Mouse (Mus musculus) embryonic facial prominence, embryonic 12.5 days (tissue): ENCODE results near the gene 1810046K07Rik. TPM values are rescaled to one million over a fixed set of nuclear protein-coding genes. Genes with fewer than 3 reads are reported as not detected.

ENCODE experiments used
- ATAC-seq: fragments of 200-750 bp; cut with Nextera tagmentation; 2 replicates; pipeline ENCODE4 v1.8.0; 2017; ENCODE audit not compliant: insufficient number of reproducible peaks, insufficient read depth, low FRiP score, low TSS enrichment
- H3K27ac ChIP-seq: fragments of 300-500 bp; sonication (generic); 2 replicates; pipeline ENCODE4 v1.5.1; 2016; ENCODE audit warnings: mild to moderate bottlenecking
- H3K27me3 ChIP-seq: fragments of 300-500 bp; sonication (generic); 2 replicates; pipeline ENCODE4 v1.6.1; 2016; ENCODE audit warnings: mild to moderate bottlenecking, moderate library complexity
- H3K36me3 ChIP-seq: fragments of 300-500 bp; sonication (generic); 2 replicates; pipeline ENCODE4 v1.6.1; 2016; ENCODE audit warnings: mild to moderate bottlenecking
- H3K4me1 ChIP-seq: fragments of 300-500 bp; sonication (generic); 2 replicates; pipeline ENCODE4 v1.6.1; 2016
- H3K4me2 ChIP-seq: fragments of 300-500 bp; sonication (generic); replicated peaks from 2 replicates; pipeline ENCODE4 v1.6.1; 2016; ENCODE audit warnings: mild to moderate bottlenecking, moderate library complexity
- H3K4me3 ChIP-seq: fragments of 300-500 bp; sonication (generic); 2 replicates; pipeline ENCODE4 v1.5.1; 2016; ENCODE audit warnings: mild to moderate bottlenecking
- H3K9ac ChIP-seq: fragments of 300-500 bp; sonication (generic); 2 replicates; pipeline ENCODE4 v1.6.1; 2016; ENCODE audit warnings: mild to moderate bottlenecking, moderate library complexity
- H3K9me3 ChIP-seq: fragments of 300-500 bp; sonication (generic); 2 replicates; pipeline ENCODE4 v1.6.1; 2016; ENCODE audit warnings: mild to moderate bottlenecking, moderate library complexity
- WGBS: fragments of 180-500 bp; shearing (Covaris S2); methylation state at CpG from one replicate; pipeline ENCODE4 v1.1.7; 2016; 5-methylcytosine and 5-hydroxymethylcytosine counted together
- polyA plus RNA-seq: library from polyadenylated mRNA; unstranded; fragments of >200 nt; fragmentation: Nextera tagmentation; extraction: Ambion mirVana; gene quantifications from 2 replicates; pipeline ENCODE4 v1.2.1, GENCODE M21; 2016

Gene 1810046K07Rik
- polyA plus RNA-seq, 1 experiment from 2014 or later: not detected

GRCm38 (mm10) chr9:51293541-51293940 is 35.2 kb downstream of the 1810046K07Rik start:
- Histone ChIP-seq H3K27me3 (no peaks in the 10 kb centered on the region), H3K27ac (no peak overlapping the region), H3K36me3 (no peaks in the 10 kb centered on the region), H3K4me1 (no peaks in the 10 kb centered on the region), H3K4me3 (no peak overlapping the region), H3K4me2 (no peak overlapping the region), H3K9me3 (no peaks in the 10 kb centered on the region), H3K9ac (no peak overlapping the region)
- no peak for ATAC-seq
- WGBS: 73% methylated on average over 8 of the region's 8 CpGs

GRCm38 (mm10) chr9:51292674-51293073 is 36.0 kb downstream of the 1810046K07Rik start:
- H3K36me3 ChIP-seq: no peaks in the 10 kb centered on the region
- 34% methylated on average over 4 of the region's 4 CpGs for WGBS
- H3K27me3 ChIP-seq: no peaks in the 10 kb centered on the region
- H3K4me2 ChIP-seq: no peak overlapping the region
- H3K9ac ChIP-seq: no peak overlapping the region
- no peaks in the 10 kb centered on the region for H3K9me3 ChIP-seq
- H3K4me1 ChIP-seq: no peaks in the 10 kb centered on the region
- no peak for ATAC-seq
- H3K27ac ChIP-seq: no peak overlapping the region
- H3K4me3 ChIP-seq: no peak overlapping the region

DNA sequence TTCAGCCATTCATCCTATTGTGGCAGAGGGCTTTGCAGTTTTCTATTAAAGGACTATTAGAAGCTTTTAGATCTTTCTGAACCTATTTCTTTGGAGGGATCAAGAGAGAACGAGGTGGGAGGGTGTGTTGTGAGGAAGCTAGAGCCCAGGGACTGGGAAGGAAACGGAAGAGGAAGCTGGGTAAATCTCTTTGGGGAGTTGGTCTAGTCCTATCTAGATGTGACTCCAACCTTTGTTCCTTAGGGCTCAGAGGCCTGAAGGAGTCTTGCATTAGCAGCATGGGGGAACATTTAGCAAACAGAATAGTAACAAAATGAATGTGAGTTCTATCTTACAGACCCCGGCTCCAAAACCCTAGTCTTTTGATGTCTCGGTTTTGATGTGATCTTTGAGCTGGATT is 37.7 kb downstream of the 1810046K07Rik start:
- Histone ChIP-seq H3K27me3 (no peaks in the 10 kb centered on the region), H3K4me3 (no peak overlapping the region), H3K9ac (no peak overlapping the region), H3K4me2 (no peak overlapping the region), H3K4me1 (no peaks in the 10 kb centered on the region), H3K9me3 (no peaks in the 10 kb centered on the region), H3K36me3 (no peaks in the 10 kb centered on the region), H3K27ac (no peak overlapping the region)
- WGBS: 81% methylated on average over 4 of the region's 4 CpGs
- ATAC-seq: no peak

DNA sequence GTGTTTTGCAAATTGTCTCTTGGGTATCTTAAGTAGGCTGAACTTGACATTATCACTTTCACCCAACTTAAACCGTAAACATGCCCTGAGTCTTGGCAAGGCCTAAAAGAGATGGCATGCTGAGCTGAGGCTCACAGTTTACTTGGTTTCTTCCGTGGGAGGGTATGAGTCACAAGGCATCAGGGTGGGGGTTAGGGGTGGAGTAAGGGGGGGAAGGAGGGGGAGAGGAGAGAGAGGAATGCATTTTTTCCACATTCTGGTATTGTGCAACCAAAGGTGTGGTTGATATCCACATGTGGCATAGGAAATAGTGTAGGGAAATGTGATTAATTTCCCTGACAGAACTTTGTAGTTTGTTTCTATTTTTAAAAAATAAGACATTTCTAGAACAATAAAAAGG is 42.6 kb downstream of the 1810046K07Rik start:
- Histone ChIP-seq H3K4me3 (no peak overlapping the region), H3K27me3 (no peaks in the 10 kb centered on the region), H3K4me2 (no peak overlapping the region), H3K36me3 (no peaks in the 10 kb centered on the region), H3K27ac (no peak overlapping the region), H3K9me3 (no peaks in the 10 kb centered on the region), H3K9ac (no peak overlapping the region), H3K4me1 (no peaks in the 10 kb centered on the region)
- ATAC-seq: no peak
- 49% methylated on average over 2 of the region's 2 CpGs for WGBS

DNA sequence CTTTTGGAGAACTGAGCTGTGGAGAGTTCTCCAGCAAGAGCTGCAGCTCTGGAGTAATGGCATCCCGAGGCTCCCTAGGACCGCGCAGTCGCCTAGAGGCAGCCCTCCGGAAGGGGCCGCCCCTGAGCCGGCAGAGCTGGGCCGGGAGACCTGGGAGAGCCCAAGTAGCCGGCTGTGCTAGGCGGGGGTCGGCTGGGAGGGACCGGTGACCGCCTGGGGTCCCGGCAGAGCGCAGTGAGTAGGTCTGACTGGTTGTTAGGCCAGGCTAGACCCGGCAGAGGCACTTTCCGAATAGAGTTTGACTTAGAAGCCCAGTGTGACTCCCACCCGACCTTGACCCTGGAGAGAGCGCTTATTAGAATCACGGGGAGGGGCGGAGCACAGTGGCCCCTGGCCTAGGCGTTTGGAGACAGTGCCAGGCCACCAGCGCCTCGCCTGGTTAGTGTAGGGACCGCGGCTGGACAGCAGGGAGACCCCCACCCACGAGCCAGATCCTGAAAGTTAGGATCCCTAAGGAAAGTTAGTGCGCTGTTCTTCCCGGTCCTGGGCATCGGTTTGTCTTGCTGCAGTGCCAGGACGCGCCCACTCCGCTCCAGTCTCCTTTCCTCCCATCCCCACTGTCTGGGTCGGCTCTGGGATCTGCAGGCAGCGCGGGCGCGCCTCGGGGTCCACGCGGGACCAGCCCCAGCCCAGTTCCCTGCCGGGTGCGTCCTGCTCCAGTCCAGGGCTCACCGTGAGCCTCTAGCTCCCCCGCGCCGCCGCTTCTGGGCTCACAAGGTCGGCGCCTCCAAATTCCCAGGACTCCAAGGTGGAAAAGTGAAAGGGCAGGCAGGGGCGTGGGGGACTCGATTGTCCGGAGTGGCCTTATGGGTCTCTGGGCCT is 50.0 kb downstream of the 1810046K07Rik start, which contains the start of gene Colca2:
Gene Colca2 (minus strand): TSS at position 70 of the 882 bp plus-strand sequence.
- H3K27me3 ChIP-seq: peaks cover 15% of the 10 kb centered on the region
- peak within 1 kb of the TSS; percentile 85 for H3K4me2 ChIP-seq
- peak within 1 kb of the TSS; percentile 70; the same call in 1 of the 2 replicates for H3K27ac ChIP-seq
- ATAC-seq: peak; percentile 96
- peak within 1 kb of the TSS; percentile 56 for H3K9ac ChIP-seq
- H3K9me3 ChIP-seq: no peaks in the 10 kb centered on the region
- under 1% methylated on average over 53 of the region's 53 CpGs for WGBS
- H3K36me3 ChIP-seq: no peaks in the 10 kb centered on the region
- peaks cover 4% of the 10 kb centered on the region; the same call in 1 of the 2 replicates for H3K4me1 ChIP-seq
- peak within 1 kb of the TSS; percentile 56 for H3K4me3 ChIP-seq

DNA sequence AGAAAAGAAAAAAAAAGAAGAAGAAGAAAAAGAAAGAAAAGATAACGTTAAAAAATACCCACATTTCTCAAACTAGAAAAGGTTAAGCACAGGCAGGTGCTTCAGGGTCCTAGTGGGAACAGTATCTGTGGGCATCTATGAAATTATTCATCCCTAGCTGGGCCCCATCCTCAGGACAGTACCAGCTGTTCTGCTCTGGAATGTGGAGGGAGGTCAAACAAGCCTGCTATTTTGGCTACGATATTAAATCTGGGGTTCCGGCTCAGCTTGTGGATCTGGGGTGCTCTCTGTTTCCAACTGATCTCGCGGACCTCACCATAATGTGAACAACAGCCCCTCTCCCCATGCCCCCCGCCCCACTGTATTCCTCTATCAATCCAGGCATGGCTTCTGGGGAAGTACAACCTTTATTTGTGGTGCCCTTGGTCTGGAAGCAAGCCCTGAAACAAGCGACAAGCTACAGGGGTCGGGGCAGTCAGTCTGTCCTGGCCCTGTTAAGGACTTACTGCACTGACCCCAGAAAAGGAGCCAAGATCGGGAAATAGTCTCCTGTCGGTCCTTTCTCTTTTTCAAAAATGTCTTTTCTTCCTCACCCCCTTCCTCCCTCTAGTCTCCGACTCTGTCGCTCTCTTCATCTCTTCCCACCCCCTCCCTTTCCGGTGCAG is 50.8 kb downstream of the 1810046K07Rik start:
- H3K27ac ChIP-seq: peak overlapping the region; percentile 70; the same call in 1 of the 2 replicates
- 14% methylated on average over 13 of the region's 13 CpGs for WGBS

DNA sequence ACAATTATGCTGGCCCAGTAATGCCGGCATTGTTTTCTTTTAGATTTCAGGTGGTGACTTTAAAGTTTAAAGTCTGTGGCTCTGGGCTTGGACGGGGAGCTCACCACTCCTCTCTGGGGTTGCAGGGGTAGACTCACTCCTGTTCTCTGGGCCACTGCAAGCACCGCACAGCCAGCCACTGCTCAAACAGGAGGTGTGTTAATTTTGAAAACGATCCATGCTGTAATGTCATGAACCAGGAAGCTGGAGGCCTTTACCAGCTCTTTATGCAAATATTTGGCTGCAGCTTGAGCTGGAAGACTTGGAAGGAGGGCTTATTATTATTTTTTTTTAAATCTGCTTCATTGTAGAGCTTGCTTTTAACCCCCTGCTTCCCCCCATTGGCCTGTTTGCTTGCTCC is 54.0 kb downstream of the 1810046K07Rik start:
- Histone ChIP-seq H3K27me3 (peaks cover 6% of the 10 kb centered on the region; the same call in 1 of the 2 replicates), H3K27ac (no peak overlapping the region), H3K4me3 (no peak overlapping the region), H3K4me1 (peaks cover 4% of the 10 kb centered on the region; the same call in 1 of the 2 replicates), H3K9me3 (no peaks in the 10 kb centered on the region), H3K4me2 (no peak overlapping the region), H3K36me3 (no peaks in the 10 kb centered on the region), H3K9ac (no peak overlapping the region)
- WGBS: 25% methylated on average over 4 of the region's 4 CpGs
- ATAC-seq: no peak

More for the DNA sequence above, 50.8 kb downstream of the 1810046K07Rik start:
- ATAC-seq: peak; percentile 9; the same call in 1 of the 2 replicates
- peak overlapping the region; percentile 56 for H3K4me3 ChIP-seq
- peaks cover 4% of the 10 kb centered on the region; the same call in 1 of the 2 replicates for H3K4me1 ChIP-seq
- peak overlapping the region; percentile 85 for H3K4me2 ChIP-seq
- H3K36me3 ChIP-seq: no peaks in the 10 kb centered on the region
- H3K27me3 ChIP-seq: peaks cover 15% of the 10 kb centered on the region
- H3K9ac ChIP-seq: peak overlapping the region; percentile 56
- H3K9me3 ChIP-seq: no peaks in the 10 kb centered on the region

GRCm38 (mm10) chr9:51273581-51274154 is 55.0 kb downstream of the 1810046K07Rik start:
- Histone ChIP-seq H3K4me1 (peaks cover 4% of the 10 kb centered on the region; the same call in 1 of the 2 replicates), H3K9me3 (no peaks in the 10 kb centered on the region), H3K9ac (no peak overlapping the region), H3K4me2 (no peak overlapping the region), H3K4me3 (no peak overlapping the region), H3K27me3 (no peaks in the 10 kb centered on the region), H3K36me3 (no peaks in the 10 kb centered on the region), H3K27ac (no peak overlapping the region)
- no peak for ATAC-seq
- WGBS: 70% methylated on average over 9 of the region's 9 CpGs

DNA sequence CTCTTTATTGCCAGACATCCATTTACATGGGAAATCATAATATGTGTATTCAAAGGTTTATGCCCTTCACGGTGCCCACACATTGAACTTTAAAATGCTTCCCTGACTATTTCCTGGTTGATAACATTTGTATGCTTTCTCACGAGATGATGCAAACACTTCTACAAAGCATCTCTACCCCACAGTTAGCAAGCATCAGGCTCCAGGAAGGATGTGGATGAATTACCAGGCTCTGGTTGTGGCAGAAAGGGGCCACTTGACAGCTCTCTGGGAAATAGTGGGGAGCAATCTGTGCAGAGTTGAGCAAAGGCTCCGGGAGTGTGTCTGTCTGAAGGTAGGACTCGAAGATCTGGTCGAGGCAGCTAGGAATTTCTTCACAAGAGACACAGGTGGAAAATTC is 56.6 kb downstream of the 1810046K07Rik start:
- Histone ChIP-seq H3K4me1 (no peaks in the 10 kb centered on the region), H3K9me3 (no peaks in the 10 kb centered on the region), H3K4me2 (no peak overlapping the region), H3K4me3 (no peak overlapping the region), H3K9ac (no peak overlapping the region), H3K36me3 (no peaks in the 10 kb centered on the region), H3K27me3 (no peaks in the 10 kb centered on the region), H3K27ac (no peak overlapping the region)
- 78% methylated on average over 5 of the region's 5 CpGs for WGBS
- no peak for ATAC-seq

- Histone ChIP-seq H3K9me3 (no peaks in the 10 kb centered on the region), H3K4me1 (no peaks in the 10 kb centered on the region), H3K27me3 (no peaks in the 10 kb centered on the region), H3K9ac (no peak overlapping the region), H3K4me3 (no peak overlapping the region), H3K36me3 (no peaks in the 10 kb centered on the region), H3K4me2 (no peak overlapping the region), H3K27ac (no peak overlapping the region)
- WGBS: 80% methylated on average over 8 of the region's 8 CpGs
- no peak for ATAC-seq
These were observed 57.6 kb downstream of the 1810046K07Rik start for GRCm38 (mm10) chr9:51271073-51271472.

DNA sequence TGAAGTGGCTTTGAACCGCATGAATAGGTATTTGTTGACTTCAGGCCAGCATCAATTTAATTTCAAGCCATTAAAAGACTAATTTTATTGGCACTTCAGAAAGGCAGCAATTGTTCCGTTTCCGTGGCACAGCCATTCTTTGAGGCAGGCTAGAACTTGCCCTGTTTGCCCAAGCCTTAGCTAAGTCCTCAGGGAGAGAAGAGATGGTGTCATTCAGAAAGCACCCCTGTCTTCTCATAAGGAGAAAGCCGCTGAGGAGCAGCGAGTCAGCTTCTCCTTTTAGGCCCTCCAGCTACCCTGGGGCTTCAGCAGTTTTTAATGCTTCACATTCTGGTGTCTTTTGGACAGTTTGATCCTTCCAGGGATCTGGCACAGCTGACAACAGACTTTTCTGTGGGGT is 59.9 kb downstream of the 1810046K07Rik start:
- no peak for ATAC-seq
- Histone ChIP-seq H3K4me2 (no peak overlapping the region), H3K9ac (no peak overlapping the region), H3K27ac (no peak overlapping the region), H3K36me3 (no peaks in the 10 kb centered on the region), H3K4me1 (no peaks in the 10 kb centered on the region), H3K9me3 (no peaks in the 10 kb centered on the region), H3K4me3 (no peak overlapping the region), H3K27me3 (no peaks in the 10 kb centered on the region)
- WGBS: 80% methylated on average over 5 of the region's 5 CpGs
